Mouse (Mus musculus): ENCODE data around the gene Rin3. TPM values are rescaled to one million over a fixed set of nuclear protein-coding genes. Genes with fewer than 3 reads are reported as not detected.

Gene Rin3
- total and polyA plus RNA-seq, 2 experiments from 2014 or later = 1.6 to 3.7 TPM

- Histone ChIP-seq H3K9me3 (ENCODE audit: low read length) (no peaks in the 10 kb centered on the region), H3K4me3 (ENCODE audit: low read depth, low read length) (no peak overlapping the region), H3K4me2 (ENCODE audit: low read depth, low read length, poor library complexity, severe bottlenecking) (no peak overlapping the region), H3K36me3 (ENCODE audit: insufficient read depth, low read length) (no peaks in the 10 kb centered on the region), H3K27ac (ENCODE audit: low read depth, low read length) (no peak overlapping the region), H3K4me1 (ENCODE audit: insufficient read depth, low read length) (no peaks in the 10 kb centered on the region), H3K27me3 (ENCODE audit: insufficient read depth, low read length) (no peaks in the 10 kb centered on the region), H3K9ac (replicated peaks; ENCODE audit: low read length, poor library complexity, severe bottlenecking) (no peak overlapping the region)
- DNase-seq (ENCODE audit: low spot score) (no peak), ATAC-seq (ENCODE audit: low FRiP score) (no peak)
- TF ChIP-seq CTCF (IDR thresholded peaks at IDR 0.05) = no peak
- whole genome bisulfite sequencing = 86% methylated on average over 6 of the region's 6 CpGs
Measured at GRCm38 (mm10) chr12:102324156-102324885, 41.5 kb downstream of the Rin3 start.

- DNase-seq (ENCODE audit: low spot score) (no peak), ATAC-seq (ENCODE audit: low FRiP score) (no peak)
- no peak overlapping the region for H3K27ac ChIP-seq (ENCODE audit: low read depth, low read length)
- 76% methylated on average over 2 of the region's 2 CpGs for WGBS
- no peak overlapping the region for H3K9ac ChIP-seq (replicated peaks; ENCODE audit: low read length, poor library complexity, severe bottlenecking)
- H3K36me3 ChIP-seq (ENCODE audit: insufficient read depth, low read length) = no peaks in the 10 kb centered on the region
- no peaks in the 10 kb centered on the region for H3K4me1 ChIP-seq (ENCODE audit: insufficient read depth, low read length)
- no peak for TF ChIP-seq CTCF (IDR thresholded peaks at IDR 0.05)
- H3K4me3 ChIP-seq (ENCODE audit: low read depth, low read length) = no peak overlapping the region
- H3K9me3 ChIP-seq (ENCODE audit: low read length) = no peaks in the 10 kb centered on the region
- H3K27me3 ChIP-seq (ENCODE audit: insufficient read depth, low read length) = no peaks in the 10 kb centered on the region
- no peak overlapping the region for H3K4me2 ChIP-seq (ENCODE audit: low read depth, low read length, poor library complexity, severe bottlenecking)
Measured at GRCm38 (mm10) chr12:102324886-102325220, 42.0 kb downstream of the Rin3 start.

- WGBS = 92% methylated on average over 2 of the region's 2 CpGs
- Histone ChIP-seq H3K27ac (ENCODE audit: low read depth, low read length) (no peak overlapping the region), H3K4me2 (ENCODE audit: low read depth, low read length, poor library complexity, severe bottlenecking) (no peak overlapping the region), H3K4me3 (ENCODE audit: low read depth, low read length) (no peak overlapping the region), H3K27me3 (ENCODE audit: insufficient read depth, low read length) (no peaks in the 10 kb centered on the region), H3K9me3 (ENCODE audit: low read length) (no peaks in the 10 kb centered on the region), H3K36me3 (ENCODE audit: insufficient read depth, low read length) (no peaks in the 10 kb centered on the region), H3K4me1 (ENCODE audit: insufficient read depth, low read length) (no peaks in the 10 kb centered on the region), H3K9ac (replicated peaks; ENCODE audit: low read length, poor library complexity, severe bottlenecking) (no peak overlapping the region)
- no peak for DNase-seq (ENCODE audit: low spot score)
- no peak for ATAC-seq (ENCODE audit: low FRiP score)
- TF ChIP-seq CTCF (IDR thresholded peaks at IDR 0.05) = no peak
Measured at GRCm38 (mm10) chr12:102326753-102327340, 44.0 kb downstream of the Rin3 start.

GRCm38 (mm10) chr12:102327525-102327924 is 44.7 kb downstream of the Rin3 start:
- DNase-seq (ENCODE audit: low spot score) (no peak), ATAC-seq (ENCODE audit: low FRiP score) (no peak)
- TF ChIP-seq CTCF (IDR thresholded peaks at IDR 0.05) = 0 out of 2 replicates have a peak, but pooled peaks have one; percentile 10
- no peaks in the 10 kb centered on the region for H3K36me3 ChIP-seq (ENCODE audit: insufficient read depth, low read length)
- WGBS = 65% methylated on average over 4 of the region's 4 CpGs
- no peak overlapping the region for H3K4me3 ChIP-seq (ENCODE audit: low read depth, low read length)
- H3K4me2 ChIP-seq (ENCODE audit: low read depth, low read length, poor library complexity, severe bottlenecking) = no peak overlapping the region
- no peaks in the 10 kb centered on the region for H3K4me1 ChIP-seq (ENCODE audit: insufficient read depth, low read length)
- H3K27ac ChIP-seq (ENCODE audit: low read depth, low read length) = no peak overlapping the region
- no peak overlapping the region for H3K9ac ChIP-seq (replicated peaks; ENCODE audit: low read length, poor library complexity, severe bottlenecking)
- H3K9me3 ChIP-seq (ENCODE audit: low read length) = no peaks in the 10 kb centered on the region
- H3K27me3 ChIP-seq (ENCODE audit: insufficient read depth, low read length) = no peaks in the 10 kb centered on the region

GRCm38 (mm10) chr12:102328090-102328489 is 45.2 kb downstream of the Rin3 start:
- Histone ChIP-seq H3K36me3 (ENCODE audit: insufficient read depth, low read length) (no peaks in the 10 kb centered on the region), H3K9me3 (ENCODE audit: low read length) (no peaks in the 10 kb centered on the region), H3K4me3 (ENCODE audit: low read depth, low read length) (no peak overlapping the region), H3K9ac (replicated peaks; ENCODE audit: low read length, poor library complexity, severe bottlenecking) (no peak overlapping the region), H3K4me2 (ENCODE audit: low read depth, low read length, poor library complexity, severe bottlenecking) (no peak overlapping the region), H3K27ac (ENCODE audit: low read depth, low read length) (no peak overlapping the region), H3K4me1 (ENCODE audit: insufficient read depth, low read length) (no peaks in the 10 kb centered on the region), H3K27me3 (ENCODE audit: insufficient read depth, low read length) (no peaks in the 10 kb centered on the region)
- DNase-seq (ENCODE audit: low spot score) (no peak), ATAC-seq (ENCODE audit: low FRiP score) (no peak)
- WGBS = 89% methylated on average over 4 of the region's 4 CpGs
- no peak for TF ChIP-seq CTCF (IDR thresholded peaks at IDR 0.05)

GRCm38 (mm10) chr12:102330188-102330587 is 47.3 kb downstream of the Rin3 start:
- H3K27me3 ChIP-seq (ENCODE audit: insufficient read depth, low read length) = no peaks in the 10 kb centered on the region
- DNase-seq (ENCODE audit: low spot score) = no peak
- H3K4me3 ChIP-seq (ENCODE audit: low read depth, low read length) = no peak overlapping the region
- no peaks in the 10 kb centered on the region for H3K36me3 ChIP-seq (ENCODE audit: insufficient read depth, low read length)
- no peaks in the 10 kb centered on the region for H3K4me1 ChIP-seq (ENCODE audit: insufficient read depth, low read length)
- H3K9me3 ChIP-seq (ENCODE audit: low read length) = no peaks in the 10 kb centered on the region
- ATAC-seq (ENCODE audit: low FRiP score) = no peak
- H3K9ac ChIP-seq (replicated peaks; ENCODE audit: low read length, poor library complexity, severe bottlenecking) = no peak overlapping the region
- TF ChIP-seq CTCF (IDR thresholded peaks at IDR 0.05) = no peak
- no peak overlapping the region for H3K27ac ChIP-seq (ENCODE audit: low read depth, low read length)
- no peak overlapping the region for H3K4me2 ChIP-seq (ENCODE audit: low read depth, low read length, poor library complexity, severe bottlenecking)
- 95% methylated on average over 4 of the region's 4 CpGs for WGBS
